Mouse (Mus musculus): ENCODE data around the gene Aig1. TPM values are rescaled to one million over a fixed set of nuclear protein-coding genes. Genes with fewer than 3 reads are reported as not detected.

Aig1 gene
- total and polyA plus RNA-seq, 3 experiments = 0.13 TPM; not detected in 2

DNA sequence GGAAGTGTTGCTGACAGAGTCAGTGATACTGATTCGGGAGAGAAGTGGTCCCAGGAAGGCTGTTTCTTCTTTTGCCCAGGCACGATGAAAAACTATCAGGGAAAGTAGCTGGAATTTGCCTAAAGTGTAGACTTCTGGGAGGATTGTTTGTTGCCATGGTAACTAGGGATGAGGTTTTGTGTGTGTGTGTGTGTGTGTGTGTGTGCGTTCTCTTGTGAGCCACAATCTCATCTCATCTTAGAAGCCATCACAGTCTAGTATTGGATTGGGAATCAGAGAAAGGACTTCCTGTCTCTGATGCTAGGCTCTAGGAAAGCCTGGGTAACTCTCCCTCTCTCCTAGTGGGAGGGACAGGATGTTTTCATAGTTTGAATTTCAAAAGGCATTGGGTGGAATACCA lies 237.0 kb downstream of the Aig1 start:
- H3K9ac ChIP-seq (ENCODE audit: control insufficient read depth, low read depth, low read length, poor library complexity, severe bottlenecking) = no peak overlapping the region
- H3K9me3 ChIP-seq (replicated peaks; ENCODE audit: insufficient read depth, low read length) = no peaks in the 10 kb centered on the region
- no peaks in the 10 kb centered on the region for H3K27me3 ChIP-seq (ENCODE audit: control insufficient read depth in 1 of 2, insufficient read depth in 2 of 2, low read length in 2 of 2)
- H3K79me2 ChIP-seq (ENCODE audit: control insufficient read depth, insufficient read depth, low read length, poor library complexity) = no peaks in the 10 kb centered on the region
- TF ChIP-seq NRF1 (IDR thresholded peaks at IDR 0.05; ENCODE audit: insufficient read depth, low read depth, low read length, poor library complexity, severe bottlenecking) (no peak), CTCF (IDR thresholded peaks at IDR 0.05 in 2 of 3, conservative IDR thresholded peaks at IDR 0.05 in 1 of 3; ENCODE audit: control insufficient read depth in 1 of 3, insufficient read depth in 1 of 3, low read depth in 2 of 3, low read length in 3 of 3, poor library complexity in 1 of 3, severe bottlenecking in 1 of 3) (no peak), MAZ (IDR thresholded peaks at IDR 0.05; ENCODE audit: low read depth, low read length) (no peak), RCOR1 (IDR thresholded peaks at IDR 0.05; ENCODE audit: low read depth, low read length) (no peak), MAFK (IDR thresholded peaks at IDR 0.05; ENCODE audit: borderline replicate concordance, low read depth, low read length) (no peak), USF2 (IDR thresholded peaks at IDR 0.05; ENCODE audit: borderline replicate concordance in 1 of 2, insufficient read depth in 1 of 2, low read depth in 1 of 2, low read length in 2 of 2) (no peak), MYB (IDR thresholded peaks at IDR 0.05; ENCODE audit: low read depth, low read length) (no peak), E2F4 (IDR thresholded peaks at IDR 0.05; ENCODE audit: borderline replicate concordance, low read depth, low read length) (no peak)
- no peak for DNase-seq (ENCODE audit: low read depth, low spot score)
- no peaks in the 10 kb centered on the region for H3K36me3 ChIP-seq (ENCODE audit: control insufficient read depth in 1 of 2, insufficient read depth in 2 of 2, low read length in 2 of 2)
- no peak overlapping the region for H3K27ac ChIP-seq (ENCODE audit: control insufficient read depth, low read depth, low read length)
- H3K4me1 ChIP-seq (ENCODE audit: control insufficient read depth in 1 of 2, insufficient read depth in 2 of 2, low read length in 2 of 2) = no peaks in the 10 kb centered on the region
- H3K4me3 ChIP-seq (ENCODE audit: control insufficient read depth in 1 of 2, insufficient read depth in 1 of 2, low read depth in 2 of 2, low read length in 2 of 2) = no peak overlapping the region

DNA sequence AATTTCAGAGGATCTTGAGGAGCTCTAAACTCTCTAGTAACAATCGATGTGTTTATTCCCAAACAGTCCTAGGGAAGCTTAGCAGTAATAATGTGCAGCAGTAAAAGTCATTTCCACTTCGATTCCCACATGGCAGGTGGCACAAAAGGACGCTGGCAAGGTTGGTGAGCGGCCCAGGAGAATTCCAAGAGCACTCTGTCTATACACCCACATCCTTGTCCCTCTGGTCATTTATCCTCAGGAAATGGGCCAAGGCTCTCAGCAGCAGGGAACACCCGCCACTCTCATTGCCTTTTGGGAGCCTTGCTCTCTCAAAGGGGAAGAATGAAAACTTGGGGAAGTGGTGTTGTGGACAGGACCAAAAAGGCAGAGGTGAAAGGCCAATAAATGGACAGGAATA lies 245.0 kb downstream of the Aig1 start:
- H3K36me3 ChIP-seq (ENCODE audit: control insufficient read depth in 1 of 2, insufficient read depth in 2 of 2, low read length in 2 of 2) = no peaks in the 10 kb centered on the region
- no peak for DNase-seq (ENCODE audit: low read depth, low spot score)
- no peak overlapping the region for H3K9ac ChIP-seq (ENCODE audit: control insufficient read depth, low read depth, low read length, poor library complexity, severe bottlenecking)
- no peaks in the 10 kb centered on the region for H3K9me3 ChIP-seq (replicated peaks; ENCODE audit: insufficient read depth, low read length)
- TF ChIP-seq ELF1 (IDR thresholded peaks at IDR 0.05; ENCODE audit: low read depth, low read length) (no peak), MYC (IDR thresholded peaks at IDR 0.05; ENCODE audit: low read depth, low read length) (no peak), USF1 (IDR thresholded peaks at IDR 0.05; ENCODE audit: low read depth, low read length) (no peak), TAL1 (IDR thresholded peaks at IDR 0.05; ENCODE audit: low read length) (no peak), USF2 (IDR thresholded peaks at IDR 0.05; ENCODE audit: borderline replicate concordance in 1 of 2, insufficient read depth in 1 of 2, low read depth in 1 of 2, low read length in 2 of 2) (no peak), JUND (IDR thresholded peaks at IDR 0.05; ENCODE audit: low read depth, low read length) (no peak), CHD2 (IDR thresholded peaks at IDR 0.05; ENCODE audit: low read length) (no peak), NRF1 (IDR thresholded peaks at IDR 0.05; ENCODE audit: insufficient read depth, low read depth, low read length, poor library complexity, severe bottlenecking) (no peak)
- H3K4me3 ChIP-seq (ENCODE audit: control insufficient read depth in 1 of 2, insufficient read depth in 1 of 2, low read depth in 2 of 2, low read length in 2 of 2) = no peak overlapping the region
- H3K4me1 ChIP-seq (ENCODE audit: control insufficient read depth in 1 of 2, insufficient read depth in 2 of 2, low read length in 2 of 2) = no peaks in the 10 kb centered on the region
- H3K79me2 ChIP-seq (ENCODE audit: control insufficient read depth, insufficient read depth, low read length, poor library complexity) = no peaks in the 10 kb centered on the region
- no peaks in the 10 kb centered on the region for H3K27me3 ChIP-seq (ENCODE audit: control insufficient read depth in 1 of 2, insufficient read depth in 2 of 2, low read length in 2 of 2)
- H3K27ac ChIP-seq (ENCODE audit: control insufficient read depth, low read depth, low read length) = no peak overlapping the region

DNA sequence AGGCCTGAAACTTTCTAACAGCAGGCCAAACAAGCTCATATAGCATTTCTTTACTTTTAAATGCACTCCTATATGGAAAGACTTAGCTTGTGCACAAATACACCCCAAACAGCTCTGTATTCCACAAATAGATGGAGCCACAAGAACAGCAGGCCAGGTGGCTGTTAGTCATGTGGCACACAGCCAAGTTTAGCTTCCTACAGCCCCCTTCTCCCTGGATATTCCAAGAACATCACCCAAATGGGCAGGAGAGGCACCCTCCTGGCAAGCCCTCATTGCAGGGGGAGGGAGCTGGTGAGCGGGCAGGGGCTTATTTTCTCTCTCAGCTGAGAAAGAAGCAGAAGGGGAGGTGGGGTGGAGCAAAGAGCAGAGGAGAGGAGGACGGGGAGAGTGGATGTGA lies 267.9 kb downstream of the Aig1 start:
- Histone ChIP-seq H3K36me3 (ENCODE audit: control insufficient read depth in 1 of 2, insufficient read depth in 2 of 2, low read length in 2 of 2) (no peaks in the 10 kb centered on the region), H3K4me1 (ENCODE audit: control insufficient read depth in 1 of 2, insufficient read depth in 2 of 2, low read length in 2 of 2) (no peaks in the 10 kb centered on the region), H3K27me3 (ENCODE audit: control insufficient read depth in 1 of 2, insufficient read depth in 2 of 2, low read length in 2 of 2) (no peaks in the 10 kb centered on the region), H3K79me2 (ENCODE audit: control insufficient read depth, insufficient read depth, low read length, poor library complexity) (no peaks in the 10 kb centered on the region), H3K4me3 (ENCODE audit: control insufficient read depth in 1 of 2, insufficient read depth in 1 of 2, low read depth in 2 of 2, low read length in 2 of 2) (no peak overlapping the region), H3K9ac (ENCODE audit: control insufficient read depth, low read depth, low read length, poor library complexity, severe bottlenecking) (no peak overlapping the region), H3K27ac (ENCODE audit: control insufficient read depth, low read depth, low read length) (no peak overlapping the region), H3K9me3 (replicated peaks; ENCODE audit: insufficient read depth, low read length) (no peaks in the 10 kb centered on the region)
- DNase-seq (ENCODE audit: low read depth, low spot score) = no peak
- TF ChIP-seq MYC (IDR thresholded peaks at IDR 0.05; ENCODE audit: low read depth, low read length) = no peak
- no peak for TF ChIP-seq MEF2A (IDR thresholded peaks at IDR 0.05; ENCODE audit: extremely low read depth, insufficient replicate concordance, low read depth, low read length, poor library complexity, severe bottlenecking)
- TF ChIP-seq RAD21 (IDR thresholded peaks at IDR 0.05; ENCODE audit: low read depth, low read length) = no peak
